17 mouse cellular contexts compared by ENCODE assay signal in the genomic region with DNA sequence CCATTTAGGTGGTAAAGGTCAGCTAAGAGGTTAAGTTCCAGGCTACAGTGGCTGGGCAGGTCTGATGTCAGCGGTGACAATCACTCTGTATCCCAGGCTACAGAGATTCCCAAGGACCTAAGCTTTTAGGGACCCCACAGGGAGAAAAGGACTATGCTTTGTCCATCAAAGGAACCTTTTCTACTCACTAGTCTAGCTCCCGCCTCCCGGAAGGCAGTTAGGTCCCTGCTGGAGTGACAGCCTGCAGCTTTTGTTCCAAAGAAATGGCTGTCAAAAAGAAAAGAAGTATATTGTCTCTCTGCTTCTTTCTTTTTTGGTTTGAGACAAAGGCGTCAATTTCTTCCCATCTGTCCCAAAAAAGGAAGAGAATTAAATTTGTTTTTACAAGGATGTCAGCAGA. TPM values are rescaled to one million over a fixed set of nuclear protein-coding genes. Genes with fewer than 3 reads are reported as not detected.
"Had no signal": no experiment of that assay in that cellular context is flagged by ENCODE, and none has a peak within 500 bp of the region (broad histone marks: within the 10 kb centered on the region; RNA-seq: fewer than 3 reads in every experiment).

No protein-coding gene starts in this region.

- H3K9me3 ChIP-seq: limb, embryonic 12.5 days; stomach, embryonic 15.5 days had no signal

- H3K27ac ChIP-seq: kidney, postnatal 0 days; limb, embryonic 12.5 days; liver, embryonic 14.5 days; stomach, embryonic 15.5 days had no signal

- H3K36me3 ChIP-seq: limb, embryonic 12.5 days; stomach, embryonic 15.5 days had no signal

- DNase-seq: kidney, postnatal 36 days; layer of hippocampus, adult 9-11 months; lung, adult 2 months; lung, postnatal 36 days; right cerebral cortex, postnatal 14 days; thymus, adult 2 months; thymus, postnatal 25 days had no signal

- H3K4me3 ChIP-seq: limb, embryonic 12.5 days; stomach, embryonic 15.5 days had no signal

- ATAC-seq: lung, postnatal 0 days had no signal

- H3K9ac ChIP-seq: limb, embryonic 12.5 days; liver, embryonic 14.5 days; stomach, embryonic 15.5 days had no signal

- H3K4me2 ChIP-seq: limb, embryonic 12.5 days; stomach, embryonic 15.5 days had no signal

RNA-seq across cellular contexts. Expression of a gene that starts 33.1 kb away (rescaled TPM):
- total RNA-seq: liver, adult 2 months; megakaryocyte progenitor cell, adult 5-6 weeks had no signal
- polyA plus RNA-seq: liver, adult 2 months; lung, postnatal 0 days had no signal

RNA-seq across cellular contexts. Expression of a gene that starts 36.7 kb away (rescaled TPM):
- total RNA-seq: layer of hippocampus, adult 18-20 months had no signal
- polyA plus RNA-seq: neural tube, embryonic 14.5 days; testis, adult 2 months had no signal
